Mouse (Mus musculus) brain, embryonic 14.5 days (tissue): Measurements from ENCODE around the gene Trim41.

ENCODE experiments used
- CTCF ChIP-seq: fragments of 200-500 bp; IDR thresholded peaks from 2 replicates; pipeline ENCODE4 v1.5.1; 2012; ENCODE audit warnings: inconsistent platforms, mild to moderate bottlenecking, moderate library complexity, borderline replicate concordance; ENCODE audit not compliant: insufficient read depth, insufficient read length; ENCODE audit errors: extremely low read depth
- POLR2A ChIP-seq: fragments of 200-500 bp; IDR thresholded peaks from 2 replicates; pipeline ENCODE4 v1.6.1; 2012; ENCODE audit warnings: mild to moderate bottlenecking, inconsistent platforms, borderline replicate concordance; ENCODE audit not compliant: poor library complexity, insufficient read depth, insufficient read length, severe bottlenecking; ENCODE audit errors: extremely low read depth

DNA sequence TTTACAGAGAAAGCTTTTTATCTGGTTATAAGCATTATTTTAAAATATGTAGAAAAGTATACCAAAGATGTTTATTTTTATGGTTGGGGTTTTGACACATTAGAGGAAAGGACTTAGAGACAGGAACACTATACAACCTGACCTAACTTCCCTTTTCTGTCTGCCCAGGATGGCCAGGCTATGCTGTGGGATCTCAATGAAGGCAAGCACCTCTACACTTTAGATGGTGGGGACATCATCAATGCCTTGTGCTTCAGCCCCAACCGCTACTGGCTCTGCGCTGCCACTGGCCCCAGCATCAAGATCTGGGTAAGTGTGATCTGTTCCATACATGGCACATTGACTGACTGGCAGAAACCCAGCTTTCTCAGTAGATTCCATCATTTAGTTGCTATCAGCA is 13.2 kb downstream of the Trim41 start:
- TF ChIP-seq CTCF, result no peak
- TF ChIP-seq POLR2A, result no peak
